Mouse (Mus musculus): ENCODE results near the gene A930009A15Rik.

- no peak for TF ChIP-seq CTCF (IDR thresholded peaks at IDR 0.05; ENCODE audit: extremely low read depth, insufficient read length, insufficient replicate concordance, low read depth, low read length)
- TF ChIP-seq POLR2A (IDR thresholded peaks at IDR 0.05; ENCODE audit: low read depth, low read length) = no peak
Observed at GRCm38 (mm10) chr10:115579494-115579893, 9.7 kb downstream of the A930009A15Rik start.

All from small intestine, adult 2 months (tissue).